Mouse (Mus musculus): ENCODE measurements around the gene Exosc5.
A peak's percentile ranks its signal among the peaks of the same experiment; 100 is the strongest.

Exosc5 gene

GRCm38 (mm10) chr7:25677013-25677412 lies 18.0 kb downstream of the Exosc5 start:
- no peak for DNase-seq (ENCODE audit: low read depth, low spot score)

GRCm38 (mm10) chr7:25679971-25680370 lies 21.0 kb downstream of the Exosc5 start:
- no peak for DNase-seq (ENCODE audit: low read depth, low spot score)

- peak; percentile 91 for DNase-seq (ENCODE audit: low read depth, low spot score)
Measured at GRCm38 (mm10) chr7:25680514-25681258, 21.7 kb downstream of the Exosc5 start, which contains the start of gene B9d2. B9d2 (plus strand) TSS chr7:25680780.

- DNase-seq (ENCODE audit: low read depth, low spot score) = no peak
Measured at GRCm38 (mm10) chr7:25681341-25682231, 22.6 kb downstream of the Exosc5 start.

- DNase-seq (ENCODE audit: low read depth, low spot score) = no peak
Measured at GRCm38 (mm10) chr7:25683474-25684180, 24.7 kb downstream of the Exosc5 start.

- no peak for DNase-seq (ENCODE audit: low read depth, low spot score)
Measured at GRCm38 (mm10) chr7:25684659-25685058, 25.7 kb downstream of the Exosc5 start.

- no peak for DNase-seq (ENCODE audit: low read depth, low spot score)
Measured at GRCm38 (mm10) chr7:25685926-25686470, 27.0 kb downstream of the Exosc5 start.

- no peak for DNase-seq (ENCODE audit: low read depth, low spot score)
Measured at GRCm38 (mm10) chr7:25686680-25687531, 27.9 kb downstream of the Exosc5 start, which contains the start of gene Tgfb1. Tgfb1 (plus strand) TSS chr7:25687002.

GRCm38 (mm10) chr7:25687811-25688401 lies 28.9 kb downstream of the Exosc5 start:
- DNase-seq (ENCODE audit: low read depth, low spot score) = no peak

- no peak for DNase-seq (ENCODE audit: low read depth, low spot score)
Measured at GRCm38 (mm10) chr7:25688810-25689586, 30.0 kb downstream of the Exosc5 start.

- no peak for DNase-seq (ENCODE audit: low read depth, low spot score)
Measured at GRCm38 (mm10) chr7:25689603-25690021, 30.6 kb downstream of the Exosc5 start.

- DNase-seq (ENCODE audit: low read depth, low spot score) = no peak
Measured at GRCm38 (mm10) chr7:25690051-25690450, 31.1 kb downstream of the Exosc5 start.

- no peak for DNase-seq (ENCODE audit: low read depth, low spot score)
Measured at GRCm38 (mm10) chr7:25694104-25694503, 35.1 kb downstream of the Exosc5 start.

GRCm38 (mm10) chr7:25699851-25700250 lies 40.9 kb downstream of the Exosc5 start:
- DNase-seq (ENCODE audit: low read depth, low spot score) = peak; percentile 75

- no peak for DNase-seq (ENCODE audit: low read depth, low spot score)
Measured at GRCm38 (mm10) chr7:25700732-25701131, 41.8 kb downstream of the Exosc5 start.

GRCm38 (mm10) chr7:25702350-25702749 lies 43.4 kb downstream of the Exosc5 start:
- DNase-seq (ENCODE audit: low read depth, low spot score) = no peak

GRCm38 (mm10) chr7:25703793-25704494 lies 45.0 kb downstream of the Exosc5 start:
- DNase-seq (ENCODE audit: low read depth, low spot score) = no peak

GRCm38 (mm10) chr7:25704716-25705364 lies 45.9 kb downstream of the Exosc5 start:
- no peak for DNase-seq (ENCODE audit: low read depth, low spot score)

Data from WW6 (cell line).